Mouse (Mus musculus) stomach, embryonic 16.5 days (tissue): ENCODE results near the gene Apoe. TPM values are rescaled to one million over a fixed set of nuclear protein-coding genes. Genes with fewer than 3 reads are reported as not detected.
A peak's percentile ranks its signal among the peaks of the same experiment; 100 is the strongest.

Experiments used
- ATAC-seq: fragments of 200-750 bp; cut with Nextera tagmentation; 2 replicates; pipeline ENCODE4 v1.8.0; 2017; ENCODE audit warnings: moderate number of reproducible peaks, moderate TSS enrichment; ENCODE audit not compliant: insufficient read depth, low FRiP score
- H3K27ac ChIP-seq: fragments of 300-500 bp; sonication (generic); 2 replicates; pipeline ENCODE4 v1.5.1; 2014; ENCODE audit warnings: low read length
- H3K27me3 ChIP-seq: fragments of 300-500 bp; sonication (generic); 2 replicates; pipeline ENCODE4 v1.6.1; 2014; ENCODE audit warnings: low read length, control low read depth, mixed read lengths; ENCODE audit not compliant: control insufficient read depth, insufficient read depth
- H3K36me3 ChIP-seq: fragments of 300-500 bp; sonication (generic); 2 replicates; pipeline ENCODE4 v1.6.1; 2014; ENCODE audit warnings: low read length; ENCODE audit not compliant: control insufficient read depth, insufficient read depth
- H3K4me1 ChIP-seq: fragments of 300-500 bp; sonication (generic); 2 replicates; pipeline ENCODE4 v1.6.1; 2014; ENCODE audit warnings: low read length, control low read depth, mixed read lengths; ENCODE audit not compliant: control insufficient read depth, insufficient read depth
- H3K4me2 ChIP-seq: fragments of 300-500 bp; sonication (generic); 2 replicates; pipeline ENCODE4 v1.6.1; 2014; ENCODE audit warnings: low read depth, low read length, mixed read lengths
- H3K4me3 ChIP-seq: fragments of 300-500 bp; sonication (generic); replicated peaks from 2 replicates; pipeline ENCODE4 v1.5.1; 2014; ENCODE audit warnings: mild to moderate bottlenecking, low read length
- H3K9ac ChIP-seq: fragments of 300-500 bp; sonication (generic); 2 replicates; pipeline ENCODE4 v1.6.1; 2014; ENCODE audit warnings: low read length
- H3K9me3 ChIP-seq: fragments of 300-500 bp; sonication (generic); replicated peaks from 2 replicates; pipeline ENCODE4 v1.6.1; 2016; ENCODE audit warnings: low read length, control low read depth; ENCODE audit not compliant: control insufficient read depth
- WGBS: fragments of 180-500 bp; shearing (Covaris S2); extraction: QIAGEN DNeasy Blood & Tissue Kit; methylation state at CpG from one replicate; pipeline ENCODE4 v1.1.7; 2014; 5-methylcytosine and 5-hydroxymethylcytosine counted together
- polyA plus RNA-seq: library from polyadenylated mRNA; unstranded; fragments of >200 nt; fragmentation: Nextera tagmentation; extraction: Ambion mirVana; gene quantifications from 2 replicates; pipeline ENCODE4 v1.2.1, GENCODE M21; 2015

Apoe gene
- polyA plus RNA-seq, 1 experiment from 2014 or later = 438 TPM

- Histone ChIP-seq H3K9me3 (no peaks in the 10 kb centered on the region), H3K4me2 (no peak overlapping the region), H3K4me1 (peaks cover 38% of the 10 kb centered on the region), H3K9ac (no peak overlapping the region), H3K4me3 (no peak overlapping the region), H3K27me3 (no peaks in the 10 kb centered on the region), H3K36me3 (peaks cover 3% of the 10 kb centered on the region), H3K27ac (peak overlapping the region; percentile 73)
- peak; percentile 51 for ATAC-seq
- 16% methylated on average over 8 of the region's 8 CpGs for WGBS
These were observed 42.5 kb upstream of the Apoe start for GRCm38 (mm10) chr7:19741329-19742031.

DNA sequence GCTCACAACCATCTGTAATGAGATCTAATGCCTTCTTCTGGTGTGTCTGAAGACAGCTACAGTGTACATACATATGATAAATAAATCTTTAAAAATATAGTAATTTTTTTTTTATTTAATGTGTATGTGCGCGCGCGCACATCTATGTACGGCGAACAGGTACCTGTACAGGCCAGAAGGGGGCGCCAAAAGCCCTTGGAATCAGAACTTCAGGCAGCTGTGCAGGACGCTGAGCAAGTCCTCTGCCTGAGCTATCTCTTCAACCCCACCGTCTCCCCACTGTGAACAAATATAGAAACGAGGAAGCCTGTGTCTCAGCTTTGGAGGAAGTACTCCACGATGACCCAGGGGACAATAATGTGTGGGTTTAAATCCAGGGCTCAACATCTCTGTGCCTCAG lies 41.3 kb upstream of the Apoe start:
- H3K36me3 ChIP-seq = peaks cover 3% of the 10 kb centered on the region
- no peak overlapping the region for H3K4me2 ChIP-seq
- H3K4me1 ChIP-seq = peaks cover 31% of the 10 kb centered on the region
- no peaks in the 10 kb centered on the region for H3K9me3 ChIP-seq
- no peak overlapping the region for H3K27ac ChIP-seq
- no peak for ATAC-seq
- H3K27me3 ChIP-seq = no peaks in the 10 kb centered on the region
- 89% methylated on average over 11 of the region's 11 CpGs for WGBS
- H3K4me3 ChIP-seq = no peak overlapping the region
- H3K9ac ChIP-seq = no peak overlapping the region

- Histone ChIP-seq H3K4me1 (peaks cover 22% of the 10 kb centered on the region), H3K27ac (no peak overlapping the region), H3K36me3 (peaks cover 11% of the 10 kb centered on the region), H3K27me3 (no peaks in the 10 kb centered on the region), H3K9ac (no peak overlapping the region), H3K4me2 (no peak overlapping the region), H3K4me3 (no peak overlapping the region), H3K9me3 (no peaks in the 10 kb centered on the region)
- WGBS = 88% methylated on average over 3 of the region's 3 CpGs
- no peak for ATAC-seq
These were observed 39.8 kb upstream of the Apoe start for GRCm38 (mm10) chr7:19738771-19739170.

- peaks cover 8% of the 10 kb centered on the region; the same call in 1 of the 2 replicates for H3K4me1 ChIP-seq
- no peaks in the 10 kb centered on the region for H3K9me3 ChIP-seq
- no peak overlapping the region for H3K4me2 ChIP-seq
- no peak for ATAC-seq
- H3K27ac ChIP-seq = no peak overlapping the region
- H3K27me3 ChIP-seq = no peaks in the 10 kb centered on the region
- peaks cover 21% of the 10 kb centered on the region for H3K36me3 ChIP-seq
- no peak overlapping the region for H3K4me3 ChIP-seq
- H3K9ac ChIP-seq = no peak overlapping the region
- 86% methylated on average over 16 of the region's 16 CpGs for WGBS
These were observed 37.5 kb upstream of the Apoe start for GRCm38 (mm10) chr7:19736389-19737057.

GRCm38 (mm10) chr7:19734178-19734666 lies 35.2 kb upstream of the Apoe start:
- peaks cover 32% of the 10 kb centered on the region for H3K36me3 ChIP-seq
- H3K9me3 ChIP-seq = no peaks in the 10 kb centered on the region
- no peak overlapping the region for H3K27ac ChIP-seq
- H3K27me3 ChIP-seq = no peaks in the 10 kb centered on the region
- ATAC-seq = no peak
- WGBS = 85% methylated on average over 10 of the region's 10 CpGs
- H3K4me3 ChIP-seq = no peak overlapping the region
- H3K4me2 ChIP-seq = no peak overlapping the region
- no peak overlapping the region for H3K9ac ChIP-seq
- no peaks in the 10 kb centered on the region for H3K4me1 ChIP-seq

DNA sequence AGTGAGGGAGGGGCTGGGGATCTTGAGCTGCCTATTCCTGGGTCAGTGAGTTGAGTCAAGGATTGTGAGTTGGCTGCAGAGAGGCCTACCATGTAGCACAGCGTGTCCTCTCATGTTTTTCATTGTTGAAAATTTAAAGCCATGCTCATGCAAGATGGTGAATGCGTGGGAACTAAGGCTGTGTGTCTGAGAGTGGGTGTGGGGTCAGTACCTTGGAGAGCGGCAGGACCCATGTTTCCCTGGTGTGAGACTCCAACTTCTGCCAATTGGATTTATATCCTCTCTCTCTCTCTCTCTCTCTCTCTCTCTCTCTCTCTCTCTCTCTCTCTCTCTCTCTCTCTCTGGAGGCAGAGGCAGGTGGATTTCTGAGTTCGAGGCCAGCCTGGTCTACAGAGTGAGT lies 27.6 kb upstream of the Apoe start:
- WGBS = 82% methylated on average over 4 of the region's 4 CpGs
- H3K4me2 ChIP-seq = no peak overlapping the region
- no peaks in the 10 kb centered on the region for H3K4me1 ChIP-seq
- H3K9ac ChIP-seq = no peak overlapping the region
- peaks cover 47% of the 10 kb centered on the region for H3K36me3 ChIP-seq
- H3K27me3 ChIP-seq = no peaks in the 10 kb centered on the region
- no peaks in the 10 kb centered on the region for H3K9me3 ChIP-seq
- H3K4me3 ChIP-seq = no peak overlapping the region
- H3K27ac ChIP-seq = no peak overlapping the region
- ATAC-seq = no peak

DNA sequence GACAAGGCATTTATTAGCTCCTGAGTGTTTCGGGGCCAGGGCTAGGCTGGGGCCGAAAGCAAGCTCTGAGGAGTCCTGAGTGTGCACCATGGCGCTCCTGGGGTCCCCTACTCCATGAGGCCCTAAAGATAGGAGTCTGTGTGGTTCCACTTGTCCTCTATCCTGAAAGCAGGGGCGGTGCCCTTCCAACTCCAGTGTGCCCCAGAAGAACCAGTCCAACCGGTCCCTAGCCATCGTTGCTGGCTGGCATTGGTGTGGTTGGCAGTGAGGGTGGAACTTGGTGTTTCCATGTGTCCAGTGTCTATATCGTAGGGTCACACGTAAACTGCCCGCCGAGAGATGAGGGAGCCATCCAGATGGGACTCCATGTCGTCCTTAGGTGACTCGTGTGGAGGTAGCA lies 25.2 kb upstream of the Apoe start:
- 77% methylated on average over 12 of the region's 12 CpGs for WGBS
- Histone ChIP-seq H3K9me3 (peaks cover 4% of the 10 kb centered on the region), H3K27ac (peak overlapping the region; percentile 66), H3K4me2 (no peak overlapping the region), H3K9ac (0 out of 2 replicates have a peak overlapping the region, but pooled peaks have one; percentile 33), H3K4me1 (no peaks in the 10 kb centered on the region), H3K27me3 (no peaks in the 10 kb centered on the region), H3K4me3 (no peak overlapping the region), H3K36me3 (peaks cover 50% of the 10 kb centered on the region)
- peak; percentile 63; the same call in 1 of the 2 replicates for ATAC-seq

- Histone ChIP-seq H3K27ac (peak overlapping the region; percentile 16; the same call in 1 of the 2 replicates), H3K4me1 (no peaks in the 10 kb centered on the region), H3K4me3 (no peak overlapping the region), H3K4me2 (no peak overlapping the region), H3K9me3 (peaks cover 4% of the 10 kb centered on the region), H3K36me3 (peaks cover 43% of the 10 kb centered on the region), H3K27me3 (no peaks in the 10 kb centered on the region), H3K9ac (no peak overlapping the region)
- 81% methylated on average over 6 of the region's 6 CpGs for WGBS
- ATAC-seq = peak; percentile 53
These were observed 23.8 kb upstream of the Apoe start for GRCm38 (mm10) chr7:19722754-19723195.

DNA sequence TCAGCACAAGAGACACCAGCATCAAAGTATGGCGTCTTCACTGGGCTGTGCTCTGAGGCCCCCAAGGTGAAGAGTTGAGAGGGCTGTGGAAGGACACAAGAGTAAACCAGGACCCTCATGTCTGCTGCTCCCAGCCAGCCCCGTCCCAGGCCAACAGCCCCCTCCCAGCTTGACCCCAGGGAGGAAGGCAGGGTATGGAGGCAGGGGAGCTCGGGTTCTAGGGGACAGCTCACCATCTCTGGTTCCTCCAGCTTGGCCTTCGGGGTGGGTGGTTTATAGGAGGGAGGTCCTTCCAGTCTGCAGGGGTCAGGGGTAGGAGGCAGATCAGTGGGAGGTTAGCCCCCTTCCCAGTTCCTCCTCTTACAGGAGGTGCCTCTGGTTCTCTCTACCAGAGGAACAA lies 20.2 kb upstream of the Apoe start:
- peaks cover 31% of the 10 kb centered on the region for H3K36me3 ChIP-seq
- no peak for ATAC-seq
- no peak overlapping the region for H3K4me2 ChIP-seq
- H3K9me3 ChIP-seq = peaks cover 4% of the 10 kb centered on the region
- H3K4me1 ChIP-seq = peaks cover 13% of the 10 kb centered on the region
- 91% methylated on average over 4 of the region's 4 CpGs for WGBS
- no peak overlapping the region for H3K4me3 ChIP-seq
- no peak overlapping the region for H3K9ac ChIP-seq
- H3K27ac ChIP-seq = no peak overlapping the region
- H3K27me3 ChIP-seq = no peaks in the 10 kb centered on the region
